Mouse (Mus musculus): ENCODE results near the gene Rab24. TPM values are rescaled to one million over a fixed set of nuclear protein-coding genes. Genes with fewer than 3 reads are reported as not detected.
A peak's percentile ranks its signal among the peaks of the same experiment; 100 is the strongest.

The Rab24 gene
- 10 to 100 TPM; 52.3 to 52.7 TPM for total RNA-seq (2021)
- long read RNA-seq, experiment 1, transcript Rab24-201 (8 exons, 1,168 nt) = major isoform, 15 of 43 reads
- long read RNA-seq, experiment 1, partial matches to known transcripts = 4 of 43 reads
- long read RNA-seq, experiment 1, other reads (novel, unspliced or antisense) = 24 of 43 reads
- long read RNA-seq, experiment 2, transcript Rab24-201 (8 exons, 1,168 nt) = major isoform, 78 of 119 reads
- long read RNA-seq, experiment 2, partial matches to known transcripts = 6 of 119 reads
- long read RNA-seq, experiment 2, other reads (novel, unspliced or antisense) = 35 of 119 reads

GRCm38 (mm10) chr13:55321434-55322129, at the start of gene Rab24:
Gene Rab24 (minus strand): TSS chr13:55321946.
- peak; percentile 83 to 85 for DNase-seq (ENCODE audit: low spot score in 2 of 2)

- DNase-seq (ENCODE audit: low spot score in 2 of 2) = no peak
Measured at GRCm38 (mm10) chr13:55371007-55371681, 49.4 kb upstream of the Rab24 start.

GRCm38 (mm10) chr13:55370234-55370633, 48.5 kb upstream of the Rab24 start:
- DNase-seq (ENCODE audit: low spot score in 2 of 2) = no peak

GRCm38 (mm10) chr13:55369531-55370114, 47.9 kb upstream of the Rab24 start, which contains the start of gene Rgs14:
Gene Rgs14 (plus strand): TSS chr13:55369732.
- no peak for DNase-seq (ENCODE audit: low spot score in 2 of 2)

- DNase-seq (ENCODE audit: low spot score in 2 of 2) = no peak
Measured at GRCm38 (mm10) chr13:55368401-55368800, 46.7 kb upstream of the Rab24 start.

GRCm38 (mm10) chr13:55362453-55363060, 40.8 kb upstream of the Rab24 start, which contains the start of gene Lman2:
Gene Lman2 (minus strand): TSS chr13:55362783.
- DNase-seq (ENCODE audit: low spot score in 2 of 2) = peak; percentile 82 to 87

- peak in 1 of 2 experiments; percentile 14 for DNase-seq (ENCODE audit: low spot score in 2 of 2)
Measured at GRCm38 (mm10) chr13:55361974-55362452, 40.3 kb upstream of the Rab24 start.

GRCm38 (mm10) chr13:55361145-55361544, 39.4 kb upstream of the Rab24 start:
- DNase-seq (ENCODE audit: low spot score in 2 of 2) = no peak

GRCm38 (mm10) chr13:55346745-55347144, 25.0 kb upstream of the Rab24 start:
- DNase-seq (ENCODE audit: low spot score in 2 of 2) = no peak

- DNase-seq (ENCODE audit: low spot score in 2 of 2) = no peak
Measured at GRCm38 (mm10) chr13:55344286-55344685, 22.5 kb upstream of the Rab24 start.

GRCm38 (mm10) chr13:55342469-55342868, 20.7 kb upstream of the Rab24 start:
- DNase-seq (ENCODE audit: low spot score in 2 of 2) = no peak

- DNase-seq (ENCODE audit: low spot score in 2 of 2) = no peak
Measured at GRCm38 (mm10) chr13:55339259-55339658, 17.5 kb upstream of the Rab24 start.

- DNase-seq (ENCODE audit: low spot score in 2 of 2) = no peak
Measured at GRCm38 (mm10) chr13:55338131-55339054, 16.6 kb upstream of the Rab24 start.

GRCm38 (mm10) chr13:55337341-55337975, 15.7 kb upstream of the Rab24 start:
- no peak for DNase-seq (ENCODE audit: low spot score in 2 of 2)

GRCm38 (mm10) chr13:55335701-55336100, 14.0 kb upstream of the Rab24 start:
- no peak for DNase-seq (ENCODE audit: low spot score in 2 of 2)

GRCm38 (mm10) chr13:55332331-55332730, 10.6 kb upstream of the Rab24 start:
- DNase-seq (ENCODE audit: low spot score in 2 of 2) = no peak

- DNase-seq (ENCODE audit: low spot score in 2 of 2) = no peak
Measured at GRCm38 (mm10) chr13:55330567-55331400, 9.0 kb upstream of the Rab24 start.

Data from adrenal gland, adult 18-20 months (tissue).